Mouse (Mus musculus): ENCODE measurements around the gene Rela.
A peak's percentile ranks its signal among the peaks of the same experiment; 100 is the strongest.
"Not testable (repeated sequence)": the region's sequence is repeated elsewhere in the genome, so short reads cannot be mapped to it uniquely, and the experiment has no call there.

The Rela gene

GRCm38 (mm10) chr19:5666386-5666785, 29.1 kb downstream of the Rela start:
- DNase-seq, result no peak

DNA sequence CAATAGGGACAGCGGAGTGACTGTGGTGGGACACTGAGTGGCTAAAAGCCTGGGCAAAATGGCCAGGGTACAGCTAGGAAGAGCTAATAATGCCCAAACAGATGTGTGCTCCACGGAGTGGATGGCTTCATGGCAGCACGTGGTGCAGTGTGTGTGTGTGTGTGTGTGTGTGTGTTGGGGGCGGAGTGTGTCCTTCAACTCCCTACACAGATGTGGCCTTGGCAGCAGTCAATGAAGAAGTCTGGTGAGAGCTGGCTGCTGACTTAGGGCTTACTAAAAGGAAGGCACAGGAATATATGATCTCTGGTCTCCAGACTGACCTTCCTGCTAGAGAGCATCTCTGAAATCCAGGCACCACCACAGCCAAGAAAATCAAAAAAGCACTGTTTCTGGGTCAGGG, 31.1 kb downstream of the Rela start:
- no peak for DNase-seq

GRCm38 (mm10) chr19:5680432-5680831, 43.1 kb downstream of the Rela start:
- DNase-seq, result no peak

DNA sequence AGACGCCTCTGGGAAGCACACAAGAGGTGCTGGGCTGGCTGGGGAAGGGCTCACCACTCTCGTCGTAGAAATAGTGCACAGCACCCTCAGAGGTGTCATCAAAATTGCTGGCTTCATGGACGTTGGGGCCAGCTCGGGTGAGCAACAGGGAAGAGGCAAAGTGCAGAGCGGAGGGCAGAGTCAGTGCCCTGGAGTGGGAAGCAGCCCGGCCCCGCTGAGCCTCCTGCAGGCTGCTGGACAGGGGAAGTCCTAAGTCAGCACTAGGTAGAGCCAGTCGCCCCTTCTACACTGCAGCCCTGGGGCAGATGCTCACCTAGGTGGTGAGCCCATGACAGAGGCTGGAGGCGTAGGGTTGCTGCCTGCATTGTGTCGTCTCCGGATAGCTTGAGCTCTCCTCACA, 47.0 kb downstream of the Rela start:
- DNase-seq, result no peak

DNA sequence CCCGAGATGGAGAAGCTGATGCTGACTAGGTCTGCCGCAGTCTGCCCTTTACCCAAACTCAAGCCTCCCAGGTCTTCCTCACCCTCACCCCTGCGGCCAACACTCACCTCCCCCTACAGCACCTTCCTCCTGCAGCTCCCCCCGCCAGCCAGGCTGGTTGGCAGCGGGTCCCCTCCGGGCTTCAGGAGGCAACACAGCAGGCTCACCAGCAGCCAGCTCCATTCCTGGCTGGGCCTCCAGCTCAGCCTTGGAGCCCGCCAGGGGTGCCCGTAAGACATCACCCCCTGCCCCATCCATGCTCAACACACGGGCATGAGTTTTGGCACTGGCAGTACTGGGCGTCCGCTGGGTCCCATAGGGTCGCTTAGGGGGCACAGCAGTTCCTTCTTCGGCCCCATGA, 47.7 kb downstream of the Rela start:
- no peak for DNase-seq

GRCm38 (mm10) chr19:5685431-5685830, 48.1 kb downstream of the Rela start:
- no peak for DNase-seq

- DNase-seq, result no peak
Observed at GRCm38 (mm10) chr19:5685861-5686260, 48.6 kb downstream of the Rela start.

GRCm38 (mm10) chr19:5686437-5686836, 49.2 kb downstream of the Rela start:
- no peak for DNase-seq

DNA sequence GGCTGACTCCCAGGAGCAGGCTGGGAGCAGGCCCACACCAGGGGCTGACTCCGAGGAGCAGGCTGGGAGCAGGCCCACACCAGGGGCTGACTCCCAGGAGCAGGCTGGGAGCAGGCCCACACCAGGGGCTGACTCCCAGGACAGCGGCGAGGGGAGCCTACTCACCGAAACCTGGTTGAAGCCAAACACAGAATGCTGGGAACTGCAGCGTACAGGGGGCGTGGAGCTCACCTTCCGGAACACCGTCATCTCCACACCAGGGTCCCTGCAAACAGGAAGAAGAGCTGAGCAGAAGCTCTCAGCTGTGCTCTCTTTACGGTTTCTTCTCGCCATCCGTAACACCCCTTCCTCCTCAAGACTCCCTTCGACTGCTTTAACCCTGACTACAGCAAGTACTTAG, 49.7 kb downstream of the Rela start:
- not testable (repeated sequence) for DNase-seq

DNA sequence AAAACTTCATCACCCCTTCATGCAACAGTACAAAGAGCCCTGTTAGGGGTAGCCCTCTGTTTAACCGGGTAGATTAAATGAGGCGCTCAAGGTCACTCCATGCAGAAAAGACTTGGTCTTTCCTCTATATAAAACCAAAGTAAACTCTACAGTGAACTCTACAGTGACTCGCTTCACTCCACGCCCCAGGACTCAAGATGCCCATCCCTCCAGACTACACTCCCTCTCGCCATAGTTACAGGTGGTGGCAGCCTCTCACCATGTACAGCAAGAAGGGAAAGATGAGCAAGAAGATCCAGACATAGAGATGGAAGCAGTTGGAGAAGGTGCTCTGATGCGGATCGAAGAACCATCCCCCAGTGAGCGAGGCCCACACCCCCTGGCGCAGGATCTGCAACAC, 50.5 kb downstream of the Rela start:
- DNase-seq, result no peak

- DNase-seq, result peak; percentile 99
Observed at GRCm38 (mm10) chr19:5688200-5689087, 51.2 kb downstream of the Rela start, which contains the start of the genes Map3k11 and Pcnx3. TSS of gene Map3k11 (plus strand) at chr19:5688742. TSS of gene Pcnx3 (minus strand) at chr19:5688908.

DNA sequence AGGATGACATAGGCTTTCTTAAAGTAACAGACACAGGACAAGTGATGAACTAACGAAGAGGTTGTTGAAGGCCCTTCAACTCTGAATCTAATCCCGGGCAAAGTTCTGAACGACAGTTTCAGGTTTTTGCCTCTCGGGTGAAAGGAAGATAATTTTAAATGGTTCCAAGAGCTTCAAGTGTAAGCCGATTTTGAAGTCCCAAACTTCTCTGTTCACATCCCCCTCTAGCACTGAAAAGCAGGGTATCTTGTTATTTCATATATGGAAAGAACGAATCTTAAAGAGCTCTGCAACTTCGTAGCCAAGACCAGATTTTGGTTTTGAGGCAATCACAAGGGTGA, 51.8 kb downstream of the Rela start:
- no peak for DNase-seq

DNA sequence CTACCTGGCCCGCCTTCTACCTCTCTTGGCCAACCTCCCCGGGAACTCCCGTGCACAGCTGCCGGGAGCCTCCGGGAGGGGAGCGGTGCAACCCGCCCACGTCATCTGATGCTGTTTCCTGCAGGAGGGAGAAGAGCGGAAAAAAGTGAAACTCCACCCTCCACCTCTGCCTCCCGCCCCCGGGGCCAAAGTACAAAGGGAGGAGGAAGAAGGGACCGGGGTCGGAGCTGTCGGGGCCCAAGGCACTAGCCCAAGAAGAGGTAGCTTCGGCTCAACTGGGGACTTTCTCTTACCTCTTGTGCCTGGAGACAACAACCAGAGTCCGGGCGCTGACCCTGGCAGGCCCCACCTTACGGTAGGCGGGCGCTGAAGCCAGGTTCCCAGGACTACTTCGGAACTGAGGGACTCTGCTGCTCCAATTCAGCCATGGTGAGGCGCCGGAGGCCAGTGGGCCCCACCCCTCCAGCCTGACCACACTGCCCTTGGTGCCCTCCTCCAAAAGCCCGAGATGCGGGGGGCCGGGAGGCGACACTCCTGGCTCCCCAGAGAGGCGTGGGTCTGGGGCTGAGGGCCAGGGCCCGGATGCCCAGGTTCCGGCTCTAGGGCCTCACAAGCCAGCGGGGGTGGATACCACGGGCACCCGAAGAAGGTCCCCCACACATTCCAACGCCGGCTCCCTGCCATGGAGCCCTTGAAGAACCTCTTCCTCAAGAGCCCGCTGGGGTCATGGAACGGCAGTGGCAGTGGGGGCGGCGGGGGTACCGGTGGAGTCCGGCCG, 52.5 kb downstream of the Rela start:
- peak; percentile 95 for DNase-seq

DNA sequence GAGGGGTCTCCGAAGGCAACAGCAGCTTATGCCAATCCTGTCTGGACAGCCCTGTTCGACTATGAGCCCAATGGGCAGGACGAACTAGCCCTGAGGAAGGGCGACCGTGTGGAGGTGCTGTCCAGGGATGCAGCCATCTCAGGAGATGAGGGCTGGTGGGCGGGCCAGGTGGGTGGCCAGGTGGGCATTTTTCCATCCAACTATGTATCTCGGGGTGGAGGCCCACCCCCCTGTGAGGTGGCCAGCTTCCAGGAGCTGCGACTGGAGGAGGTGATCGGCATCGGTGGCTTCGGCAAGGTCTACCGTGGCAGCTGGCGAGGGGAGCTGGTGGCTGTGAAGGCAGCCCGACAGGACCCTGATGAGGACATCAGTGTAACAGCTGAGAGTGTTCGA, 53.1 kb downstream of the Rela start:
- no peak for DNase-seq

GRCm38 (mm10) chr19:5691601-5692000, 54.3 kb downstream of the Rela start:
- DNase-seq, result no peak

- peak; percentile 61 for DNase-seq
Observed at GRCm38 (mm10) chr19:5692086-5692912, 55.0 kb downstream of the Rela start.

DNA sequence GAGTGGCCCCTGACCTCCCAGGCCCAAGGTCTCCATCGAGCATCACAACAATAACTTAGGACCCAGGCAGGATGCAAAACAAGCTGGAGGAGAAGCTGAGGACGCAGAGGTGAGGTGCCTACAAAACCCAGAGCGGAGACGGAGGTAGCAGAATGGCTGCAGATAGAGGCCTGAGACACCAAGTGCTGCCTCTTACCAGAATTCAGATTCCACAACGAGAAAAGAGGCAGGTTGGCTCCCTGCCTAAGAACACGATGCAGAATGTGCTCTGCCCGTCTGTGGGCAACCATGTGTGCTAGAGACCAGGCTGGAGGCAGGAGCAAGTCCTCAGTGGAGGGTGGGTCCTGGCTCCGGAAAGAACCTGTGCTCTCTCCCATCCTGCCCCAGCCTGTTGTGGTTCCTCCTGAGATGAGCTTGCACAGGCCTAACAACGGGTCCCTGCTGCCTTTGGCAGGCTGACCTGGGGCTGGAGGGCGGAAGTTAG, 55.7 kb downstream of the Rela start:
- no peak for DNase-seq

- no peak for DNase-seq
Observed at GRCm38 (mm10) chr19:5693801-5694200, 56.5 kb downstream of the Rela start.

DNA sequence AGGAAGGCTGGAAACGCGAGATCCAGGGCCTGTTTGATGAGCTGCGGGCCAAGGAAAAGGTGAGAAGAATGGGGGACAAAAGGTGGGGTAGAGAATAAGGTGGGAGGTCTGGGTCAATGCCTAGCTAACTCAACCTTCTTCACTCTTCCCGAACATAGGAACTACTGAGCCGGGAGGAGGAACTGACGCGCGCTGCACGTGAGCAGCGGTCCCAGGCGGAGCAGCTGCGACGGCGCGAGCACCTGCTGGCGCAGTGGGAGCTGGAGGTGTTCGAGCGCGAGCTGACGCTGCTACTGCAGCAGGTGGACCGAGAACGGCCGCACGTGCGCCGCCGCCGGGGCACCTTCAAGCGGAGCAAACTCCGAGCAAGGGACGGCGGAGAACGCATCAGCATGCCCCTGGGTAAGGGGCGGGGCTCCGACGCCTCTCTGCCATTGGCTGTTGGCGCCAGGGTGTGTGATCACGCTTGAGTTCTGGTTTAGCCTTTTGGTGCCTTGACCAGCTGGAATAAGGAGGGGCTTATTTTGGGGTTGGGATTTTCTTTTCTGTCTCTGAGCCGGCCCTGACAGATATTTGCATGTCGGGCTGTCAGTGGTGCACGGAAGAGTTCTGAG, 58.7 kb downstream of the Rela start:
- no peak for DNase-seq
